Mouse (Mus musculus) urinary bladder, adult 18-20 months (tissue): ENCODE measurements around the gene Hmgb2.
"Not testable (repeated sequence)": the region's sequence is repeated elsewhere in the genome, so short reads cannot be mapped to it uniquely, and the experiment has no call there.

Experiments used
- DNase-seq, 2 experiments: peaks; one replicate each; pipeline ENCODE4 v3.0.0; 2022; ENCODE audit warnings: low spot score in 2 of 2, mixed read lengths in 2 of 2

The Hmgb2 gene

GRCm38 (mm10) chr8:57511316-57512118 lies at the start of gene Hmgb2:
Gene Hmgb2, plus strand, starts transcription at chr8:57511907.
- DNase-seq = peak; percentile 99 to 100

DNA sequence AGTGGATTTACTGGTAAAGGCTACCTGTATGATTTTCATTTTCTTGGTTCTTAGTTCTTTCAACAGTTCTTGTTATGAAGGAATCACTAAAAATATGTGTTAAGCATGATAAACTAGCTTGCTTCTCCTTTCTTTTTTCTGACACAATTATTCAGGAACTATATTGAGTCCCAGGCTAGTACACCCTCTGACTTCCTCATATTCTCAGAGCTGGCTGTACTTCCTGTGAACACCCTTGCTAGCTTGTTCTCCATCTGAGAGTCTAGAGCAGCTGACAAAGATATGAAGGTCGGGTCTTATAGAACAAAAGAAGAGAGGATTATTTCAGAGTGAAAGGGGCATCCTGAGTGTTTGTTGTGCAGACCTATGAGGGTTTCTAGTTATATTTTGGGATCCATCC lies 48.9 kb upstream of the Hmgb2 start:
- DNase-seq = no peak

- no peak for DNase-seq
Measured at GRCm38 (mm10) chr8:57463757-57464156, 48.0 kb upstream of the Hmgb2 start.

DNA sequence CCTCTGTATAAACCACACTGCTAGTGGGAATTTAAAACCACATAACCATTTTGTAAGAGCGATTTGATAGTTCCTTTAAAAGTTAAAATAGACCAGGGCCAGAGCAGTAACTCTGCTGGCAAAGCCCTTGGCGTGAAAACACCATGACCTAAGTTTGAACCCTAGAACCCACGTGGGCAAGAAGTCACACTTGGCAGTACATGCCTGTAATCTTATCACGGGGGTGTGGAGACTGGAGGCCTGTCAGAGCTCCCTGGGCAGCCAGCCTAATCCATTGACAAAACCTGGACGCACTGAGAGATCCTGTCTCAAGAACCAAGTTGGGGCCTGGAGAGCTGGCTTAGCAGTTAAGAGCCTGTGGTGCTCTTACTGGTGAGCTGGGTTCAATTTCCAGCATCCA lies 43.1 kb upstream of the Hmgb2 start:
- DNase-seq = peak; percentile 18 to 66

- no peak for DNase-seq
Measured at GRCm38 (mm10) chr8:57470863-57471262, 40.8 kb upstream of the Hmgb2 start.

DNA sequence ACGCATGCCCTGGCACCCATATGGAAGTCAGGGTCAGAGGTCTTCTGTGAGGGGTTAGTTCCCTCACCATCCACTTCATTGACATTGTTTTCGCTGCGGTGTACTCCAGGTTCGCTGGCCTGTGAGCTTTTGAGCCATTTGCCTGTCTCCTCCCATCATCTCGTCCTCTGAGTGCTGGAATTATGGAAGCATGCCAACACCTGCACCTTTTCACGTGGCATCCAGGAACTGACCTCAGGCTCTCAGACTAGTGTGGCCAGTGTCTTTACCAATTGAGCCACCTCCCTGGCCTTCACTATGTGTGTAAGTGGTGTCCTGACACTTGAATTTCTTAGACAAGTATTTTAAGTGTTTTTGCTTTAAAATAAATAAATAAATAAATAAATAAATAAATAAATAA lies 38.0 kb upstream of the Hmgb2 start:
- DNase-seq = no peak

GRCm38 (mm10) chr8:57478406-57478805 lies 33.3 kb upstream of the Hmgb2 start:
- no peak for DNase-seq

DNA sequence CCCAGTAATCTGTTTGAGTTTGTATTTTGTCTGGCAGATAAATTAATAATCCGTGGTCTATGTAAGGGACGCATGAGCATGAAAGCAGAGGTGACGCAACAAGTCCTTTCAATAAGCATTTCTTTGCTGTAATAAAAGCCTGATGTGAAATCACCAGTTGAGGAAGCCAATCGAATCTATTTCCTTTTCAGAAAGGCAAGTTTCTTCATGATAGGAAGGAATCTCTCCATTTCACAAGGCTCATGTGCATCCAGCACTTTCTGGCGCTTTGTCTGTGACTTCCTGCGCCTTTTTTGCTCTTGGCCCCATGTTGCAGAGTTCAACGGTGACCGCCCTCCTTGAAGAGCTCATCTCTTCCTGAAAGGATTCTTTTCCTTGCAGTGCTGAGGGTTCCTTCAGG lies 32.0 kb upstream of the Hmgb2 start:
- no peak for DNase-seq

- DNase-seq = no peak
Measured at GRCm38 (mm10) chr8:57480606-57481005, 31.1 kb upstream of the Hmgb2 start.

DNA sequence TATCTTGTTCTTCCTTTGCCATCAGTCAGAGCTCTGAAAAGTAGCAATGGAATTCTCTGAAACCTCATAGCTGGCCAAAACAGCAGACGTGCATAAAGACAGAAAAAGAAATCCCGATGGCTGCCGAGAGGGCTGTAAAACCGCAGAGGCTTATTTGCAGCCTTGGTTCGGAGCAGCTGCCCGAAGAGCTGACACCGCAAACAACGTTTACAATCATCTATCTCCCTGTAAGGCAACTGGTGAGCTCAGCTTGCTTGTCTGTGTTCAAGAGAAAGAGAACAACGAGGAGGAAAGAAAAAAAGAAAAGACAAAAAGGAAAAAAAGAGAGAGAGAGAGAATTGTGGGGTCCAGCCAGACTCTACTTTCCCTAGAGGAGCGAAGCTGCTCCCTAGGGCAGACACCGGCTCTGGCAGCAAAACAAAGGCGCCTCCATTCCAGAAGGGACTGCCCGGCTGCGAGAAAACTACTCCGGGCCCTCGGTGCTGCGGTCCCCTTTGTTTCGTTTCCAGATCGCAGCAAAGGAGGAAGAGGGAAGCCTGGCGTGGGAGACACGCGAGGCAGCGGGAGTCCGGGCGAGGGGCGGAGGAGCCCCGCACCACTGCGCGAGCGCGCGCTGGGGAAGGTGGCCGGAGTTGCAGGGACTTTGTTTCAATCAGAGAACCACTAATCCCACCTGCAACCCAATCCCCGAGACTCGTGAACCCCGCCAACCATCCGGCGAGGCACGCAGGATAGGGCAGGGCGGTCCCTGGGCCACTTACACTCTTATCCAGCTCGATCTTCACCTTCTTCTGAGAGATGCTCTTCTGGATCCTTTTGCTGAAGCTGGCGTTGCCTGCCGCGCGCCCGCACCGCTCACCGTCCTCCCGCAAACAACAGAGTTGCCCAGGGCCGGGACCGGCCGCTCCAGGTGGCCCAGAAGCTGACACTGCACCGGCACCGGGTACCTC lies 24.9 kb upstream of the Hmgb2 start:
- DNase-seq = peak in 1 of 2 experiments; percentile 64

DNA sequence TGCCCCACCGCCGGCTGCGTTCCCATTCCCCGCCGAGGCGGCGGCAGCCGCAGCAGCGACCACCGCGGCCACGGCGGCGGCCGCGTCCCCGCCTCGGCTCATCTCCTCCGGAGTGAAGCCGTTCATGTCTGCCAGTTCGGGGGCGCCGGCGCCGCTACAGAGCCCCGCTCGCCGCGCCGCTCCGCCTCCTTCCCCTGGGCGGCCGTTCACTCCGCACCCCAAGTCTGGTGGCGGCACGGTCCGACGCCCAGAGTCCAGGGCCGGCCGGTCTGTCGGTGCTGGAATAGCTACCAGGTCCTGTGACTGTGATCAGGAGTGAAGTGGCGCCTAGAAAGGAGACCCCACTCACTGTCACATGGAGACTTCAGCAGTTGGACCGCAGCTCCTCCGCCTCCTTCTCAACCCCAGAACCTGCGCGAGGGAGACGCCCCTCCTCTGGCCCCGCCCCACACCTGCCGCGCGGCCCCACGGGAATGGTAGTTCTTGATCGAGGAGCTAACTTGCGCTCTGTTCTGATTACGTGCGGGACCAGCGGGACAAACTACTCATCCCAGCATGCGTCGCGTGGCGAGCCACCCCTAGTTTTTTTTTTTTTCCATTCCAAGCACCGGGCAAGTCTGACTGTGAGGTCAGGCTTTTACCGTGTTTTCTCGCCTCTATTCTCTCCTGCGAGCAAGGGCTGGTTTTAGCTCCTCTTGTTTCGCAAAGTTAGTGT lies 24.1 kb upstream of the Hmgb2 start, which contains the start of gene Sap30:
Gene Sap30 (minus strand): TSS at position 420 of the 715 bp plus-strand sequence.
- DNase-seq = peak; percentile 98

- peak; percentile 38 to 40 for DNase-seq
Measured at GRCm38 (mm10) chr8:57488312-57488765, 23.4 kb upstream of the Hmgb2 start.

- no peak for DNase-seq
Measured at GRCm38 (mm10) chr8:57489366-57489765, 22.3 kb upstream of the Hmgb2 start.

DNA sequence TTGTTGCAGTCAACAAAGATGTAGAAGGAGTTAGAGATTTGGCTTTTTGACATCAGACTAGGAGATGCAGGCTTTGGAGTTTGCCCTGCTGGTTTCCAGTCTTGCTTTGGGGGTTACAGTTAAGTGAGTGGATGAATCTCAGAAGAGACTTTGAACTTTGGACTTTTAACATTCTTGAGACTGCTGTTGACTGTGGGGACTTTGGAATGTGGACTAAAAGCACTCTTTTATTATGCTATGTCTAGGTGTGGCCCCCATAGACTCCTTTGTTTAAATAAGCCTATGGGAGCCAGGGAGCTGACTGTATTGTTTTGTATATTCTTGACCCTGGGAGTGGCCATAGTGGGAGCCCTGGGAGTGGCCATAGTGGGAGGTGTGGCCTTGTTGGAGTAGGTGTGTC lies 21.8 kb upstream of the Hmgb2 start:
- DNase-seq = no peak

- DNase-seq = no peak
Measured at GRCm38 (mm10) chr8:57491873-57492272, 19.8 kb upstream of the Hmgb2 start.

DNA sequence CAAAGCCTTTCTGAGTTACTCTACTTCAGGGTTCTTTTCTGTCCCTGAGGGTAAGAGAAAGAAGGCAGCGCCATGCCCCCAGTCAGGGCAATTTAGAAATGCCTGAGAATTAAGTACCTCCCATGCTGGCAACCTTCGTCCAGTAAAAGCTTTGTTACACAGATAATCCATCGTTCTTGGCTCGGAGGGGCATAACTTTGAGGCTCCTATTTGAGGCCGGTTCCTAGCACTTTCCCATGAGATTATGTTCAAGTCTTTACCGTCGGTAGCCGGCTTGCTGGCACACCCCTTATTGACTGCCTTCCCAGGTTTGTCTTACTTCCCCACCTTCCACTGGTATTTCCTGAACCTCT lies 13.2 kb upstream of the Hmgb2 start:
- DNase-seq = no peak

DNA sequence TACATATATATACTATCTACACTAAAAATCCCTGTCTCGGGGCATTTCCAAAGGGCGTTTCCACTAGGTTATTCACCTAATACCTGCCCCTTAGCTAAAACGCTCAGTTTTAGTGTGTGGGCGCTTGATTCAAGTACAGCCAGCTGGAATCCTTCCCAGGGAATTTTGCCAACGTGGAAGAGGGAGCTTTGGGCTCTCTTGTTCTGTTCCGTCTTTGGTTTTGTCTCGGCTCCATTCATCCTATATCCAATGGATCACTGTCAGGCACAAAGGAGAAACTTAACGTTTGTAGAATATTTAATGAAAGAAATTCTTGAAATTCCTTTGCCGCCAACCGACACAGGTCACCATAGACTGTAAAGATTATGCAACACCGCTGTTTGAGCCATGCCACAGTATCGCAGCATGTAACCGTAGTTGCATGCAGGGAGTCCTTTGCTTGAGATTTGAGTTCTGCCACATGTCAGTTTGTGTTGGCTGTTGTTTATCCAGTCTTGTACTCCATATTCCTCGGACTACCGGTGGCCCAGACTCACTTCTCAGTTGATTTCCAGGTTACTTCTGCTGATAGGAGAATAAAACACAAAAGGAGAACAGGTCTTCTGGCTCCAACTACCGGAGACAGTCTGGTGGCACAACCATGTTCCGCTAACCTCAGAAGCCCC lies 12.7 kb upstream of the Hmgb2 start:
- no peak for DNase-seq

DNA sequence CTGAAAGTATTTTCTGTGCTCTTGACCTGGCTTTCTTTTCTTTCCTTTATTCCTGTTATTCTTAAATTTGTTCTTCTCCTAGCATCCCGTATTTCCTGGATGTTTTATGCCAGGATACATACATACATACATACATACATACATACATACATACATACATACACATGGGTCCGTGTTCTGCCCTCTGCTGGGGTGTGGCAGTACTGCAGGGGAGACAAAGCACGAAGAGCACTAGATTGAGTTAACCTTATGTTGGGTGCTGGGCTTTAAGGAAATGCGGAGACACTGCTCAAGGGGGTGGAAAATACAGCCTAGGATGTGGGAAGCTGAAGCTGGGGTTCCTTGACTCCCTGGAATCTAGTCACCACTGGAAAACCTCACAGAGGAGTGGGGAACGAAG lies 8.1 kb upstream of the Hmgb2 start:
- DNase-seq = peak; percentile 20 to 64

GRCm38 (mm10) chr8:57505500-57505899 lies 6.2 kb upstream of the Hmgb2 start:
- DNase-seq = not testable (repeated sequence)

GRCm38 (mm10) chr8:57507556-57508063 lies 4.1 kb upstream of the Hmgb2 start:
- no peak for DNase-seq

DNA sequence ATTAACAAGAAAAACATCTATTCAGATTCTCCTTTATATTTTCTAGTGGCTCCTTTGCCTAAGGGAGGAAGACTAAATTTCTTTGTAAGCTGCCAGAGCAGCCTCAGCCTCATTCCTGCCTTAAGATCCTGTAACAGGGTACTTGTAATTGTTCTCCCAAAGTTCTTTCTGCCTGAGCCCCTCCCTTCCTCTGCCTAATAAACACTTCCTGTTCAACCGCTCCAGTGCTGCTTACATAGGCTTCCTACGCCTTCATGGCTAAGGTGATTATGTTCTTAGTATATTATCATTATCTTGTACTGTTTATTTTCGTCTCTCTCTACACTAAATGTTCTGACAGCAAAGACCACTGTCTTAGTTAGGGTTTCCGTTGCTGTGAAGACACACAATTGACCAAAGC lies 3.0 kb upstream of the Hmgb2 start:
- no peak for DNase-seq
